Mouse (Mus musculus) left cerebral cortex, adult 8-10 months (tissue): Measurements from ENCODE around the gene Wdr3. TPM values are rescaled to one million over a fixed set of nuclear protein-coding genes. Genes with fewer than 3 reads are reported as not detected.

Experiments
- DNase-seq, 2 experiments: peaks; one replicate each; pipeline ENCODE4 v3.0.0; 2022; ENCODE audit warnings: low spot score in 2 of 2
- total RNA-seq, 4 experiments: library from RNA; stranded (reverse); gene quantifications; 2 replicates each; pipeline ENCODE4 v1.2.4; 2022

Wdr3 gene
- 10 to 100 TPM; 19.4 to 28.6 (median 23.5) TPM for total RNA-seq

DNA sequence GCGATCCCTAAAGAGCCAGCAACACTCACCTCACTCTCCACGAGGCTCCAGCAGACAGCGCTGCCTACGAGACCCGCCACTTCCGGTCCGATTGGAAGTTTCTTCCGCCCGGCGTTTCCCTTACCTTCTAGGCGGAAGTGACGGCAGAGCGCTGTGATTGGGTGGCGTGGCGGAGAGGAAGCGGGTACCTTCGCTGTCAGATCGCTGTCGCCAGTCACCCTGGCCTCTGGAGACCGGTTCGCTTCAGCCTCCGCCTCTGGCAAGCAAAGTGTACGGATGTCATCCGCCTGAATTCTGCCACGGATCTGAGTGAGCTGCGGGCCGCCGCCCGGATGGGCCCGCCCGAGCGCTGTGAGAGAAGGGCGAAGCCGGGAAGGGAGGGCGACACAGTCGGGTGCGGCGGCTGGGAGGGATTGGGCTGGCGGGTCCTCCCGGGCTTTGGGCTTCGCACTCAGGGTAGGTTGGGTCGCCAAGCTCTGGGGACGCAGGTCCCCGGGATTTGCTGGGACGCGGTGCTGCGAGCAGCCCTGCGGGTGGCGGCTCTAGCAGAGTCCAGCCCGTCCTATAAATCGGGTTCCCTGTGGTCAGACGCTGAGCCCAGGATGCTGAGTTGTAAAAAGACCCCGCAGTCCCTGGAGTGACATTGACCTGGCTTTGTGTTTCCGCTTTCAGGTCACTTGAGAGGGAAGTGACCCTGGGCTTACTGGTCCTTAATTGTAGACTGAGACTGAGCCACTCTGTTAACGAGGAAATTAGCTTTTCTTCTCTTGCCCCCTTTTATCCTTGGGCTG is at the start of gene Wdr3, which contains the start of gene Gdap2:
Wdr3 (minus strand) TSS at position 93 of the 791 bp plus-strand sequence.
Gdap2 (plus strand) TSS at position 67 of the 791 bp plus-strand sequence.
- DNase-seq, result peak; percentile 88 to 91

GRCm38 (mm10) chr3:100206973-100207372 is 44.8 kb upstream of the Wdr3 start:
- no peak for DNase-seq

DNA sequence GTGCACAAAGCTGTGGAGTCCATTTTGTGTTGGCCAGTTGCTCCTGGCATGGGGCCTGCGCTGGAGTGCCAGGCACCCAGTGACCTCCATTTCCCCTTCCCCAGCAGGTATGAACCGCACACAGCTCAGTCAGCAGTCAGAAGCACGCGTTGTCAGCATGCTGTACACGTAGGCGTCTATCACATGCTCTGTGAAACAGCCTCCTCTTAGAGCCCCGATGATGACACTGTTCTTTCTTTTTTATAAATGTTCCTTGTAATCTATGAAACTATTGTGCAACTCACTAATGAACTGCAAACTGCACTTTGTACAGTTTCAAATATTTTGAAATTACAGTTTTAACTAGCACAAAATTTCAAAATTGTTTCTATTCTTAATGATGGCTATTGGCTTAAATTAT is 39.3 kb upstream of the Wdr3 start:
- DNase-seq, result no peak

DNA sequence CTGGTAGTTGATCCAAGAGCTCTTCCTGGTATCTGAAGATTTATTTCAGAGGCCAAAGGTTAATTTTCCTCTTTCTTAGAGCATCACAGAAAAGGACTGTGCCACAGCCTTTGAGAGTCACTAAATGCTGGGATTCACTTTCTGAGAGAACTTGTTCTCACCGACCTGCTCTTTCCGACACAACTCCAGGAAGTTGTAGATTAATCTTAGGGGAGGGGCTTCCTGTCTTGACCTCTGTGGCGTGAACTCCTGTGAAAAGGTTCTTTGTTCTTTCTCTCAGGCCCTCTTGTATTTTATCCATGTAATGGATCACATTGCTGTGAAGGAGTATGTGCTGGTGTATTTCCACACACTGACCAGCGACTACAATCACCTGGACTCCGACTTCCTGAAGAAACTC is 32.0 kb upstream of the Wdr3 start:
- no peak for DNase-seq

- no peak for DNase-seq
These were observed 27.7 kb upstream of the Wdr3 start for GRCm38 (mm10) chr3:100189861-100190260.

DNA sequence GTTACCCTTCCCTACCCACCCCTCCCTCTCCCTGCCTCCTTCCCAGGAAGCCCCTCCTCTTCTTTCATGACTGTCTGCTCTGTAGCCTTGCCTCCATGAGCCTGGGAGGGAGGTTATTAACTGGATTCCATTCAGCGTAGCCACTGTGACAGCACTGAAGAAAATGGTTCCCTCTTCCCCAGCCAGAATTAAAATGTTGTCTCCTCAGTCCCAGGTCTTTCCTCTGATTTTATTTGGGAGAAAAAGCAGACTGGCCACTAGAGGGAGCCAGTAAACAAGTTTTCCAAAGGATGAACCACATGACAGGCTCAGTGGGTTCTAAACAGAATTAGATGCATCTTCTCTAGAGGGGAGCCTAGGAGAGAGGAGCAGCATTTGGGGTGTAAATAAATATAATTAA is 27.2 kb upstream of the Wdr3 start:
- DNase-seq, result peak; percentile 23 to 28

GRCm38 (mm10) chr3:100180471-100180870 is 18.3 kb upstream of the Wdr3 start:
- no peak for DNase-seq

GRCm38 (mm10) chr3:100176031-100176430 is 13.8 kb upstream of the Wdr3 start:
- no peak for DNase-seq

DNA sequence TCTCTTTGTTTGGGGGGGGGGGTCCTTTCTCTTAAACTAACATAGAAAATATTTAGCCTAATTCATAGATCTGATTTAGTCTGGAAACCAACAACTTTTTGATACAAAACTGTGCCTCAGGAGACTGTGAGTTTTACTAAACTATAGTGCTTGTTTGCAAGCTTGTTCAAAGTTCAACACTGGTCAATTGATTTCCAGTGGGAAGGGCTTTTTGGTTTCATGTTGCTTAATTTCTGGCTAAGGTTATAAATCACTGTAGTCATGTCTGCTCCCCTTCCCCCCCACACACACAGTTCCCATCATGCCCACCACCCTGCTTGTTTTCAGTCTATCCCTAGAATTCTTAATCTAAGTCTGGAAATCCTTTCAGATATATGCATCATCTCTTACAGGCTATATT is 2.8 kb upstream of the Wdr3 start:
- DNase-seq, result no peak

GRCm38 (mm10) chr3:100163556-100163955 is 1.3 kb upstream of the Wdr3 start:
- DNase-seq, result no peak

DNA sequence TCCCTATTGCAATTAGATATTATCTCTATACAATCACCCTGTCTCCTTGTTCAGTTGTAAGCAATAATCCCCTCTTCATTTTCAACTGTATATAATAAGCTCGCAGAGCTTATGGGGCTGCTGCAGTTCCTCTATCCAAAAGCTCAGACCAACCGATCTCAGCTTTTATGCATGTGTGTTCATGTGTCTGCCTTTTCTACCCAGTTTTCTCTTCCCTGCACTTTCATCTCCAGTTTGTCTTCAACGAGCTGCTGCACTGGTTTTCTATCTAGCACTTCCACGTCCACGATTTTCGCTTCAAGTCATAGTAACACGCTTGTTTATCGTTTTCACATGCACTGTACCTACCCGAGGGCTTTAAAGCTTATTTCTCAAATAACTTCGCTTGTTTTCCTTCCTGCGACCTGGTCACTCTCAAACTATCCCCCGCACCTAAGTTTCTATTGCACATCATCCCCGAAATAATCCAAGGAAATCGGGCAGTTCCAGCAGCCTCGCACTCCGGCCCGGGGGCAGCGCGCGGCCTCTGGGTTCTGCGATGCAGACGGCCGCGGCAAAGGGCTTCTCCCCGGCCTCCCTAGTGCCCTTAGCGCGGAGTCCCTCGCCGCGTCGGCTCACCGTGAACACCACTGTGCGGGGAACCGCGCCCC is 417 bp downstream of the Wdr3 start:
- DNase-seq, result no peak

DNA sequence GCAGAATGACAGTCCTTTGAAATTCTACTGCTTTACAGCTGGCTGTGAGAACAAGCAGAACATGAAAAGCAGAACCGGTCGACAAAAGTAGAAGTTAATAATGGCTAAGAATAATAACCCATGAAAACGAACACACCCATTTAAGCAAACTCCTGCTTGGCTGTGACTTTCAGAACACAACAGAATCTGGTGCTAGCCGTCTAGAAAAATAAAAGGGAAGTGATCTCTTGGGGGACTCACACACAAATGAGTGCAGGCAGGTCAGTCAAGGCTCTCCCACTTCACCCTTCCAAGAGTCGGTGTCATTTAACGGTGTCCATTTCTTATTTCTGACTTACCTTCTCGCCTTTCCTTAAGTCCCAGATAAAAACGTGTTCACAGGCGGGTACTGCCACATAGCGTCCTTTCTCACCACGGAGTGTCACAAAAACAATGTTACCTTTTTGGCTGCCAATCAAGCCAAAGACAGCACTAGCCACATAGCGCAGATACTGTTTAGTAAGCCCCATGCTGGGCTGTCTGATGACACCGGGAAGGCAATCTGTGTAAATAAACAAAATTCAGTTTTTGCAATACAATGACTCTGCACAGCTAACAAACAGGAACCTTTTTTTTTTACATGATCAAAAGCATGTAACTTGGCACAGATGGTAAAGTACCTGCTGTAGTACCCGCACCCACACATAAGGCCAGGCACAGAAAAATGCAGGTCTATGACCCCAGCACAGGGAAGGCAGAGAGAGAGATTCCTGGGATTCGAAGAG is 1.3 kb downstream of the Wdr3 start:
- DNase-seq, result no peak

DNA sequence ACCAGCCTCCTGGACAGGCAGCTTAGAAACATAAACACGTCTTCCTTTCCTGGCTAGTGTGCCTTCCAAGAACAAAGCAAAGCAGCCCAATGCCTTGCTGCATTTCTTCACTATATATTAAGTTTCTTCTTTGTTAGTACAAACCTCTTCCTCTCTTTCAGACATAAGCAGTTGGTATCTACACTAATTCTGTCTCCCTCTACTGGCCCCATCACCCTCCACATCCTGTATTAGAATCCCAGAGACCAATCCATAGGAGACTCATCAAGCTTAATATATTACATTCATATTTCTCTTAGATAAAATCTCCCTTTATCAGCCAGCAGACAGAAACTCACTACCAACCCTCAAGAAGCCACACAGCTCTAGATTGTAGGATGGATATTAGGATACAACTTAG is 39.8 kb downstream of the Wdr3 start:
- no peak for DNase-seq

- DNase-seq, result no peak
These were observed 40.2 kb downstream of the Wdr3 start for GRCm38 (mm10) chr3:100121961-100122360.

- DNase-seq, result no peak
These were observed 43.5 kb downstream of the Wdr3 start for GRCm38 (mm10) chr3:100118681-100119080.

GRCm38 (mm10) chr3:100106736-100107135 is 55.5 kb downstream of the Wdr3 start:
- no peak for DNase-seq

GRCm38 (mm10) chr3:100102386-100103092 is 59.7 kb downstream of the Wdr3 start:
- no peak for DNase-seq
